Mouse (Mus musculus) frontal cortex, postnatal 14 days (tissue): ENCODE results near the gene Ifi44.

Experiments
- DNase-seq, 2 experiments: peaks; one replicate each; pipeline ENCODE4 v3.0.0; 2022; ENCODE audit warnings: low spot score in 2 of 2

Gene Ifi44

GRCm38 (mm10) chr3:151749737-151750136 is at the start of gene Ifi44:
Ifi44 (minus strand) TSS chr3:151749960.
- DNase-seq, result no peak

GRCm38 (mm10) chr3:151788622-151789021 is 38.9 kb upstream of the Ifi44 start:
- no peak for DNase-seq

- DNase-seq, result peak in 1 of 2 experiments; percentile 27
Observed at GRCm38 (mm10) chr3:151775089-151775488, 25.3 kb upstream of the Ifi44 start.

- DNase-seq, result peak in 1 of 2 experiments; percentile 23
Observed at GRCm38 (mm10) chr3:151771074-151771473, 21.3 kb upstream of the Ifi44 start.

DNA sequence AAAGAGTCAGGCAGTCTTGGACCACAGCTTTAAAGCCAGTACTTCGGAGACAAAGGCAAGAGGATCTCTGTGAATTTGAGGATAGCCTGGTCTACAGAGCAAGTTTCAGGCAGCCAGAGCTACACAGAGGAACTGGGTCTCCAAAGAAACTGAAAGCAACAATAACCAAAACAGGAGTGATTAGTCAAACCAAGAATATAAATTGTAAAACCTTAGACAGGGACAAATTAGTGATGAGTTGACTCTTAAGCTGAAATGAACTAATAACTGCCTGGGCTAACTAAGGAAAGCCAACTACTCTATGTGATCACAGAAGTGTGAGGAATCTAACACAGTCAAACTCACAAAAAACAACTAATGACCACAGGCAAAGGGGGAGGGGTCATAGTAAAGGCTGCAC is 1.2 kb downstream of the Ifi44 start:
- no peak for DNase-seq

- DNase-seq, result no peak
Observed at GRCm38 (mm10) chr3:151746058-151746457, 3.7 kb downstream of the Ifi44 start.

GRCm38 (mm10) chr3:151742223-151742622 is 7.5 kb downstream of the Ifi44 start:
- DNase-seq, result no peak

DNA sequence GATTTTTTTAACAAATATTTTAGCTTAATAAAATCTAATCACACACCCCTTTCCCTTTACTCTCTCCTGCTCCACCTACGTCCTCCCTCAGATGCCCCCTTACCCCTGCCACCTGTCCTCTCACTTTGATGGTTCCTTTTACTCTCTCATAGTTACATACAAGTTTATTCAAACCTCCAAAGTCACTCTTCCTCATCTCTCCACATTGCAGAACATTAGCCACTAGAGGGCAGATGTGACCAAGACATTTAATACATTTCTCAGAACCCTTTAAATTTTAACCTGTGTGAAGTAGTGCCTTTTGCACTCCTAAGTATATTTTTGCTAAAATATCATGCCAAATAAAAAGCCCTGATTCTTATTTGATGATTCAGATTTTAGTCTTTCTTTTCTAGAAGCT is 33.5 kb downstream of the Ifi44 start:
- DNase-seq, result peak in 1 of 2 experiments; percentile 4

DNA sequence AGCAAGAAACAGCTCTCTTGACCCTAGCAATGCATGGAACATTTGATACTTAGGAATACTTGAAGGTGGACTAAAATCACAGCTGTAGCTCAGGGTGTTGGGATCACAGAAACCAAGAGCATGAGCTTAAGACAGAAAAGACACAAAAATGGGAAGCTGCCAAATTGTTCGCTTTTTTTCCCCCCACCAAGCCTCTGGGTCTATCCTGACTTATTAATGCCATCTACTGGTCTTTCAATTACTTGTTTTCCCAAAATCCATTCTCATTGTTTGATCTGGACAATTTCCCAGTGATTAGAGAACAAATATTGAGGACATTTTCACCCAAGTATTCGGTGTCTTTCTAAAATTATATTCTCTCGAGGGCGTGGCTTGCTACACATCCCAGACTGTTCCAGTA is 42.4 kb downstream of the Ifi44 start:
- no peak for DNase-seq
